Mouse (Mus musculus) MEL (cell line): ENCODE data around the gene Kntc1. TPM values are rescaled to one million over a fixed set of nuclear protein-coding genes. Genes with fewer than 3 reads are reported as not detected.

Source experiments
- DNase-seq: peaks from one replicate; pipeline ENCODE4 v3.0.0; 2011; ENCODE audit warnings: low read depth, low spot score
- H3K27ac ChIP-seq: 2 replicates; pipeline ENCODE4 v1.5.1; 2012; ENCODE audit warnings: low read depth, mild to moderate bottlenecking, control low read depth, low read length, moderate library complexity; ENCODE audit not compliant: control insufficient read depth
- H3K27me3 ChIP-seq, 2 experiments: fragments of 150-350 bp in 1 of 2; sonication (generic) in 1 of 2; 2 replicates each; pipeline ENCODE4 v1.6.1; 2012; ENCODE audit warnings: low read length in 2 of 2, mild to moderate bottlenecking in 2 of 2, improper control_type of control experiment in 1 of 2, moderate library complexity in 1 of 2; ENCODE audit not compliant: insufficient read depth in 2 of 2, control insufficient read depth in 1 of 2
- H3K36me3 ChIP-seq, 2 experiments: 2 replicates each; pipeline ENCODE4 v1.6.1; 2012 to 2014; ENCODE audit warnings: low read length in 2 of 2, improper control_type of control experiment in 1 of 2, inconsistent platforms in 1 of 2, mild to moderate bottlenecking in 1 of 2; ENCODE audit not compliant: insufficient read depth in 2 of 2, control insufficient read depth in 1 of 2
- H3K4me1 ChIP-seq, 2 experiments: fragments of 150-350 bp in 1 of 2; sonication (generic) in 1 of 2; 2 replicates each; pipeline ENCODE4 v1.6.1; 2012; ENCODE audit warnings: low read length in 2 of 2, improper control_type of control experiment in 1 of 2, mild to moderate bottlenecking in 1 of 2; ENCODE audit not compliant: insufficient read depth in 2 of 2, control insufficient read depth in 1 of 2
- H3K4me3 ChIP-seq, 2 experiments: fragments of 150-350 bp in 1 of 2; sonication (generic) in 1 of 2; 2 replicates each; pipeline ENCODE4 v1.5.1; 2012; ENCODE audit warnings: low read depth in 2 of 2, low read length in 2 of 2, mild to moderate bottlenecking in 2 of 2, moderate library complexity in 2 of 2, control low read depth in 1 of 2, improper control_type of control experiment in 1 of 2; ENCODE audit not compliant: control insufficient read depth in 1 of 2, insufficient read depth in 1 of 2
- H3K79me2 ChIP-seq: 2 replicates; pipeline ENCODE4 v1.6.1; 2012; ENCODE audit warnings: mild to moderate bottlenecking, low read length, moderate library complexity; ENCODE audit not compliant: control insufficient read depth, poor library complexity, insufficient read depth
- H3K9ac ChIP-seq: 2 replicates; pipeline ENCODE4 v1.6.1; 2012; ENCODE audit warnings: low read depth, mild to moderate bottlenecking, control low read depth, low read length, moderate library complexity; ENCODE audit not compliant: control insufficient read depth, poor library complexity, severe bottlenecking
- H3K9me3 ChIP-seq: fragments of 150-350 bp; sonication (generic); replicated peaks from 2 replicates; pipeline ENCODE4 v1.6.1; 2012; ENCODE audit warnings: mild to moderate bottlenecking, low read length, improper control_type of control experiment, moderate library complexity; ENCODE audit not compliant: insufficient read depth
- BHLHE40 ChIP-seq: IDR thresholded peaks from 2 replicates; pipeline ENCODE4 v1.6.1; 2012; ENCODE audit warnings: low read depth, mild to moderate bottlenecking, inconsistent platforms, low read length, improper control_type of control experiment, borderline replicate concordance
- CHD1 ChIP-seq: IDR thresholded peaks from 2 replicates; pipeline ENCODE4 v1.6.1; 2012; ENCODE audit warnings: low read depth, mild to moderate bottlenecking, inconsistent platforms, low read length, improper control_type of control experiment
- E2F4 ChIP-seq: IDR thresholded peaks from 2 replicates; pipeline ENCODE4 v1.6.1; 2011; ENCODE audit warnings: low read depth, low read length, improper control_type of control experiment, borderline replicate concordance
- ELF1 ChIP-seq: IDR thresholded peaks from 2 replicates; pipeline ENCODE4 v1.6.1; 2014; ENCODE audit warnings: low read depth, mild to moderate bottlenecking, inconsistent platforms, low read length, improper control_type of control experiment, moderate library complexity
- EP300 ChIP-seq, 2 experiments: IDR thresholded peaks; 2 replicates each; pipeline ENCODE4 v1.6.1; 2011; ENCODE audit warnings: improper control_type of control experiment in 2 of 2, low read length in 2 of 2, low read depth in 1 of 2, mild to moderate bottlenecking in 1 of 2
- ETS1 ChIP-seq: IDR thresholded peaks from 2 replicates; pipeline ENCODE4 v1.6.1; 2012; ENCODE audit warnings: low read depth, mild to moderate bottlenecking, inconsistent platforms, low read length, improper control_type of control experiment, moderate library complexity
- GABPA ChIP-seq: IDR thresholded peaks from 2 replicates; pipeline ENCODE4 v1.6.1; 2012; ENCODE audit warnings: low read depth, mild to moderate bottlenecking, inconsistent platforms, low read length, improper control_type of control experiment, moderate library complexity
- KAT2A ChIP-seq: conservative IDR thresholded peaks from 2 replicates; pipeline ENCODE4 v1.6.1; 2012; ENCODE audit warnings: low read depth, low read length, improper control_type of control experiment, inconsistent platforms
- MAX ChIP-seq: IDR thresholded peaks from 2 replicates; pipeline ENCODE4 v1.6.1; 2011; ENCODE audit warnings: low read length, improper control_type of control experiment
- MEF2A ChIP-seq: IDR thresholded peaks from 2 replicates; pipeline ENCODE4 v1.6.1; 2014; ENCODE audit warnings: low read depth, mild to moderate bottlenecking, inconsistent platforms, low read length, improper control_type of control experiment; ENCODE audit not compliant: poor library complexity, insufficient replicate concordance, severe bottlenecking; ENCODE audit errors: extremely low read depth
- MXI1 ChIP-seq: IDR thresholded peaks from 2 replicates; pipeline ENCODE4 v1.6.1; 2011; ENCODE audit warnings: mild to moderate bottlenecking, low read depth, low read length, improper control_type of control experiment
- MYC ChIP-seq: IDR thresholded peaks from 2 replicates; pipeline ENCODE4 v1.6.1; 2011; ENCODE audit warnings: low read depth, mild to moderate bottlenecking, low read length, improper control_type of control experiment, moderate library complexity
- POLR2AphosphoS2 ChIP-seq: IDR thresholded peaks from 2 replicates; pipeline ENCODE4 v1.6.1; 2011; ENCODE audit warnings: low read length, improper control_type of control experiment
- RCOR1 ChIP-seq: IDR thresholded peaks from 2 replicates; pipeline ENCODE4 v1.6.1; 2012; ENCODE audit warnings: low read depth, mild to moderate bottlenecking, inconsistent platforms, low read length, improper control_type of control experiment
- SIN3A ChIP-seq: IDR thresholded peaks from 2 replicates; pipeline ENCODE4 v1.6.1; 2012; ENCODE audit warnings: low read length, improper control_type of control experiment, inconsistent platforms
- SMC3 ChIP-seq: IDR thresholded peaks from 2 replicates; pipeline ENCODE4 v1.6.1; 2011; ENCODE audit warnings: low read depth, low read length, improper control_type of control experiment
- TAL1 ChIP-seq: IDR thresholded peaks from 2 replicates; pipeline ENCODE4 v1.6.1; 2012; ENCODE audit warnings: mild to moderate bottlenecking, inconsistent platforms, low read length, moderate library complexity, mixed read lengths
- TBP ChIP-seq: IDR thresholded peaks from 2 replicates; pipeline ENCODE4 v1.8.0; 2011; ENCODE audit warnings: low read depth, low read length, improper control_type of control experiment
- TCF12 ChIP-seq: IDR thresholded peaks from 2 replicates; pipeline ENCODE4 v1.6.1; 2014; ENCODE audit warnings: low read depth, mild to moderate bottlenecking, inconsistent platforms, low read length, improper control_type of control experiment, moderate library complexity
- USF1 ChIP-seq: IDR thresholded peaks from 2 replicates; pipeline ENCODE4 v1.6.1; 2014; ENCODE audit warnings: low read depth, mild to moderate bottlenecking, inconsistent platforms, low read length, improper control_type of control experiment, moderate library complexity
- USF2 ChIP-seq, 2 experiments: IDR thresholded peaks; 2 replicates each; pipeline ENCODE4 v1.6.1; 2011 to 2012; ENCODE audit warnings: improper control_type of control experiment in 2 of 2, low read length in 2 of 2, borderline replicate concordance in 1 of 2, inconsistent platforms in 1 of 2, low read depth in 1 of 2, mild to moderate bottlenecking in 1 of 2; ENCODE audit not compliant: insufficient read depth in 1 of 2
- ZC3H11A ChIP-seq: IDR thresholded peaks from 2 replicates; pipeline ENCODE4 v1.6.1; 2012; ENCODE audit warnings: low read depth, mild to moderate bottlenecking, inconsistent platforms, low read length, improper control_type of control experiment
- ZMIZ1 ChIP-seq: IDR thresholded peaks from 2 replicates; pipeline ENCODE4 v1.6.1; 2012; ENCODE audit warnings: low read depth, mild to moderate bottlenecking, inconsistent platforms, low read length, improper control_type of control experiment, moderate library complexity
- polyA plus RNA-seq, 2 experiments: library from polyadenylated mRNA; stranded (reverse) in 1 of 2; unstranded in 1 of 2; fragments of >175 nt in 1 of 2; fragments of >200 nt in 1 of 2; gene quantifications; 2 replicates each; pipeline versions ENCODE4 v1.2.1 to v1.2.4; 2012; ENCODE audit warnings: low replicate concordance in 2 of 2, low read depth in 1 of 2; ENCODE audit not compliant: insufficient read length in 2 of 2, insufficient read depth in 1 of 2, missing spikeins in 1 of 2
- total RNA-seq: library from RNA; depleted of rRNA; stranded (reverse); fragments of 300-350 nt; gene quantifications from 2 replicates; pipeline ENCODE4 v1.2.3, GENCODE M21; 2012

Gene Kntc1
- total and polyA plus RNA-seq, 3 experiments, result 27.0 to 29.7 TPM; not detected in 1

DNA sequence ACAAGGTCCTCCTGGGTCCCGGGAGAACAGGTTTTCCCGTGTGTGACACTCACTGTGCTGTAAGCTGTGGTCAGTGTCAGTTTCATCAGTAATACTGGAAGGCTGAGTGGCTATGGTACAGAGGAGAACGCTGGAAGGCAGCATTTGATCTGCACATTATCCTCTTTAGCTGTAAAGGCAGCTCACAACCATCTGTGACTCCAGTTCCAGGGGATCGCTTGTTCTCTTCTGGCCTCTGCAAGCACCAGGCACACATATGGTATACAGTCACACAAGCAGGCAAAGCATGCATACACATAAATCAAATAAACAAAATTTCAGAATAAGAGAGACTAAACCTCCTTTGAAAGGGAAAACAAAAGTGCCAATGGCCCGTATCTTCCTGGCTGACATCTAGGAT is 59.0 kb downstream of the Kntc1 start:
- Histone ChIP-seq H3K79me2 (no peaks in the 10 kb centered on the region), H3K36me3 (peaks cover 0 to 1% of the 10 kb centered on the region in 2 experiments; a peak in 2 of 4 replicates), H3K4me3 (no peak overlapping the region), H3K27ac (no peak overlapping the region), H3K9ac (no peak overlapping the region), H3K9me3 (no peaks in the 10 kb centered on the region), H3K4me1 (no peaks in the 10 kb centered on the region), H3K27me3 (no peaks in the 10 kb centered on the region)
- TF ChIP-seq MEF2A (no peak), EP300 (IDR thresholded peaks at IDR 0.05; ENCODE audit: low read depth in 1 of 2, low read length in 2 of 2) (no peak), USF1 (no peak), ZMIZ1 (no peak), E2F4 (no peak), ZC3H11A (no peak), MXI1 (no peak), POLR2AphosphoS2 (no peak), MYC (no peak), SMC3 (no peak), TCF12 (no peak)
- no peak for DNase-seq

GRCm38 (mm10) chr5:123809156-123809555 is 59.6 kb downstream of the Kntc1 start:
- no peaks in the 10 kb centered on the region for H3K4me1 ChIP-seq
- no peak overlapping the region for H3K9ac ChIP-seq
- no peak for TF ChIP-seq RCOR1
- TF ChIP-seq TCF12, result no peak
- no peak for TF ChIP-seq MAX
- TF ChIP-seq GABPA, result no peak
- no peak for TF ChIP-seq ETS1
- TF ChIP-seq USF2 (IDR thresholded peaks at IDR 0.05; ENCODE audit: borderline replicate concordance in 1 of 2, insufficient read depth in 1 of 2, low read depth in 1 of 2, low read length in 2 of 2), result no peak
- no peak for TF ChIP-seq TAL1
- no peak for TF ChIP-seq KAT2A
- no peak for TF ChIP-seq BHLHE40
- no peak for TF ChIP-seq ELF1
- TF ChIP-seq CHD1, result no peak
- TF ChIP-seq SIN3A, result no peak
- no peak for TF ChIP-seq USF1
- no peak for TF ChIP-seq TBP
- no peak for DNase-seq
- H3K27ac ChIP-seq, result no peak overlapping the region
- no peaks in the 10 kb centered on the region for H3K79me2 ChIP-seq
- H3K4me3 ChIP-seq, result no peak overlapping the region
- H3K9me3 ChIP-seq, result no peaks in the 10 kb centered on the region
- H3K36me3 ChIP-seq, result peaks cover 0 to 1% of the 10 kb centered on the region in 2 experiments; a peak in 1 of 4 replicates
- H3K27me3 ChIP-seq, result no peaks in the 10 kb centered on the region
